Mouse (Mus musculus) midbrain, embryonic 12.5 days (tissue): Measurements from ENCODE around the gene Mxi1. TPM values are rescaled to one million over a fixed set of nuclear protein-coding genes. Genes with fewer than 3 reads are reported as not detected.

Source experiments
- ATAC-seq: fragments of 200-750 bp; cut with Nextera tagmentation; 2 replicates; pipeline ENCODE4 v1.8.0; 2017; ENCODE audit warnings: low read depth, moderate TSS enrichment, moderate library complexity; ENCODE audit not compliant: low FRiP score
- H3K27ac ChIP-seq: fragments of 300-500 bp; sonication (generic); replicated peaks from 2 replicates; pipeline ENCODE4 v1.5.1; 2016; ENCODE audit warnings: mild to moderate bottlenecking
- H3K27me3 ChIP-seq: fragments of 300-500 bp; sonication (generic); 2 replicates; pipeline ENCODE4 v1.6.1; 2016; ENCODE audit warnings: mild to moderate bottlenecking
- H3K36me3 ChIP-seq: fragments of 300-500 bp; sonication (generic); 2 replicates; pipeline ENCODE4 v1.6.1; 2016
- H3K4me1 ChIP-seq: fragments of 300-500 bp; sonication (generic); 2 replicates; pipeline ENCODE4 v1.6.1; 2016
- H3K4me2 ChIP-seq: fragments of 300-500 bp; sonication (generic); replicated peaks from 2 replicates; pipeline ENCODE4 v1.6.1; 2016; ENCODE audit warnings: mild to moderate bottlenecking, moderate library complexity
- H3K4me3 ChIP-seq: fragments of 300-500 bp; sonication (generic); 2 replicates; pipeline ENCODE4 v1.5.1; 2016; ENCODE audit warnings: mild to moderate bottlenecking
- H3K9ac ChIP-seq: fragments of 300-500 bp; sonication (generic); replicated peaks from 2 replicates; pipeline ENCODE4 v1.6.1; 2016; ENCODE audit warnings: mild to moderate bottlenecking, moderate library complexity
- H3K9me3 ChIP-seq: fragments of 300-500 bp; sonication (generic); 2 replicates; pipeline ENCODE4 v1.6.1; 2016; ENCODE audit warnings: mild to moderate bottlenecking
- WGBS: fragments of 180-500 bp; shearing (Covaris S2); methylation state at CpG from one replicate; pipeline ENCODE4 v1.1.7; 2016; 5-methylcytosine and 5-hydroxymethylcytosine counted together
- polyA plus RNA-seq: library from polyadenylated mRNA; unstranded; fragments of >200 nt; fragmentation: Nextera tagmentation; extraction: Ambion mirVana; gene quantifications from 2 replicates; pipeline ENCODE4 v1.2.1, GENCODE M21; 2016

Mxi1 gene
- polyA plus RNA-seq, 1 experiment from 2014 or later: 71.3 TPM

DNA sequence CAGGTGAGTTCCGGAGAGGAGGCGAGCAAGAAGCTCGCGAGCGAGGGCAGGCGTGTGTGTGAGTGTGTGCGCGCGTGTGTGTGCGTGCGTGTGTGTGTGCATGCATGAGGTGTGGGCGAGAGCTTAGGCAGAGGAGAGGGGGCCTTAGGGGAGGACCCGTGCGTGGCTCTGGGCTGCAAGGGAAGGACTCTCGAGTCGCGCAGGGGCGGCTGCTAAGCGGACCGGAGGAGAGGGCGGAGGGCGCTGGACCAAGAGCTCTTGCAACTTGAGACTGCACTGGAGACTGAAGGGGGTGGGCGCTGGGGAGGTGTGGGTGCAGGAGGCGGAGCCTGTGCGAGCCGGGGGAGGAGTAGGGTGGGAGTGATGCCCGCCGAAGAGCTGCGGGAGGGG is 19.7 kb downstream of the Mxi1 start:
- peak overlapping the region; percentile 60; the same call in 1 of the 2 replicates for H3K27ac ChIP-seq
- H3K27me3 ChIP-seq: no peaks in the 10 kb centered on the region
- H3K9ac ChIP-seq: peak overlapping the region; percentile 80
- WGBS: under 1% methylated on average over 27 of the region's 29 CpGs
- ATAC-seq: peak; percentile 57
- H3K4me2 ChIP-seq: peak overlapping the region; percentile 100
- H3K4me3 ChIP-seq: peak overlapping the region; percentile 75
- peaks cover 20% of the 10 kb centered on the region for H3K36me3 ChIP-seq
- H3K4me1 ChIP-seq: peaks cover 27% of the 10 kb centered on the region
- no peaks in the 10 kb centered on the region for H3K9me3 ChIP-seq

DNA sequence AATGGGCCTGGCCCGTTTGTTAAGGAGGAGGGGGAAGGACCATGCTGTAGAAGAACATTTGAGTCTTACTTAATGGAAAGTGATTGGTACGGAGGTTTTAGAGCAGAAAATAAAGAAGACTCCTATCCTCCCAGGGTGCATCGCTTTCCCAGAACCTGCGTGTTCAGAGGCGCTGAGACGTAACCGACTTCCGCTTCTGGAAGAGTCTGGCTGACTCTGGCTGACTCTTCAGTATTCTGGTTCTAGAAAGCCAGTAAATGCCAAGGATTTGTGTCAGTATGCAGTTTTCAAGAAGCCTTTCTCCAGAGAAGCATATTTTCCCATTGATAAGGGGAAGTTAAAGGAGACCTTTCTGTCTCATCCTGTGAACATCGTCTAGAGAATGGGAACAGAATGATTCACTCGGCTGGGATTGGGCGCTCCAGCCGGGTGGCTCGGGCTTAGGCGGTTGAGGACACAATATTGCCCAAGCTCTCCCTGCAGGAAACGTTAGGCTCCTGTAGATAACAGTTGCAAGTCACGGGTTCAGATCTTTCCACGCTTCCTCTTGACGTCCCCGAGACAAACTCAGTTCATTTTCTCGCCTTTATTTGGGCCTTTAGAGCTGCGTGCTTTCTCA is 21.7 kb downstream of the Mxi1 start:
- no peak overlapping the region for H3K27ac ChIP-seq
- peaks cover 29% of the 10 kb centered on the region for H3K36me3 ChIP-seq
- no peaks in the 10 kb centered on the region for H3K27me3 ChIP-seq
- peaks cover 11% of the 10 kb centered on the region for H3K4me1 ChIP-seq
- H3K4me3 ChIP-seq: no peak overlapping the region
- ATAC-seq: no peak
- WGBS: 93% methylated on average over 21 of the region's 21 CpGs
- 0 out of 2 replicates have a peak, but pooled peaks cover under 1% of the 10 kb centered on the region for H3K9me3 ChIP-seq
- H3K9ac ChIP-seq: no peak overlapping the region
- no peak overlapping the region for H3K4me2 ChIP-seq

DNA sequence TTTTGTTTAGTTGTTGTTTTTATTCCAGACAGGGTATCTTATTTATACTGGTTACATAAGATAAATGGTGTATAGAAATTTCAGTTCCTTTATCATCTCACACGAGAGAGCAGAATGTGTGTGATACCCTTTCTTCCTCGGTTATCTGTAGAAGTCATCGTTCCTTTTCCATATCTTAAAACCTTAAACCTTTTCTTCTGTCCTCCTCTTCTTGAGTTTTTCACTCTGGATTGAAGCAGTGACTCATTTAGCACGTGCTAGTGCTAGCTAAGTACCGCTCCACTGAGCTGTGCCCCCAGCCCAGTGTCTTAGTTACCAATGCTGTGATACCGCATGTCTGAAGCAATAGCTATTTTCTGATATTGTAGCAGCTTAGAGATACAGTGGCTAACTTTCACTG is 23.4 kb downstream of the Mxi1 start:
- Histone ChIP-seq H3K27me3 (no peaks in the 10 kb centered on the region), H3K4me1 (peaks cover 11% of the 10 kb centered on the region), H3K9me3 (0 out of 2 replicates have a peak, but pooled peaks cover 6% of the 10 kb centered on the region), H3K4me2 (no peak overlapping the region), H3K4me3 (no peak overlapping the region), H3K36me3 (peaks cover 43% of the 10 kb centered on the region), H3K27ac (no peak overlapping the region), H3K9ac (no peak overlapping the region)
- no peak for ATAC-seq
- WGBS: 95% methylated on average over 6 of the region's 6 CpGs

DNA sequence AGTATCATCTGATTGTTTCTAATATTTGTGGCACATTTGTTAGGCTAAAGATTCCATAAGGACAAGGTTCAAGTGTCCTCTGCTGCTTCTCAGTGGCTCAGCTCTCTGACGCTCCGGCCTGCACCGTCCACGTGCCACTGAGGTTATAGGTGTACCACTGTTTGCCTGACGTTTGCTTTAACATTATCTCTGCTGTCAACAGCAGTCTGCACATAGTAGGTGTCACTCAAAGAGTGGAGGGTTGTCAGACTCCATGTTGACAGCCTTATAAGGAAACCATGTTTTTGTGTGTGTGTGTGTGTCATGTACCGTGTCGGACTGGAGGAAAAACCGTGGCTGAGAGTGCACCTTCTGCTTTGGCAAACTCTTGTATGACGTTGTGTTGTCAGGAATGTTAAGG is 24.9 kb downstream of the Mxi1 start:
- peaks cover 5% of the 10 kb centered on the region for H3K4me1 ChIP-seq
- H3K4me3 ChIP-seq: no peak overlapping the region
- no peak overlapping the region for H3K9ac ChIP-seq
- 93% methylated on average over 9 of the region's 9 CpGs for WGBS
- H3K9me3 ChIP-seq: 0 out of 2 replicates have a peak, but pooled peaks cover 6% of the 10 kb centered on the region
- H3K4me2 ChIP-seq: no peak overlapping the region
- H3K36me3 ChIP-seq: peaks cover 43% of the 10 kb centered on the region
- H3K27ac ChIP-seq: no peak overlapping the region
- no peak for ATAC-seq
- H3K27me3 ChIP-seq: no peaks in the 10 kb centered on the region

DNA sequence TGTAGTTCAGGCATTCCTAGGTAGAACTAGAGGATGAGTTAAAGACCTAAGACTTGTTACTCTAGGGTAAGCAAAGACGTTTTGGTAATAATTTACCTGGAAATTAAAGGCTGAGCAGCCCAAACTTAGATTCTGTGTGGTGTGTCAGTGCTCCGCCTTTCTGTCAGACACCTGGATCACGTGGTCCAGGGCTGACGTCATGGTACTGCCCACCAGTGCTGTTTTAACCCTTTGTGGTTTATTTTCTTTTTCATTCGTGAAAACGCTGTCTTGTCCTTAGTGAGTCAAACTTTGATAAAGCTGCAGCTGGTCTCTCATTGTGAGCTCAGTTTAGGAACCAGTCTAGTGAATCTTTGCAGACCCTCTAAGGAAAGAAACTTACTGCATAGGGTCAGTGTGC is 30.1 kb downstream of the Mxi1 start:
- no peaks in the 10 kb centered on the region for H3K27me3 ChIP-seq
- H3K4me1 ChIP-seq: peaks cover 19% of the 10 kb centered on the region
- H3K36me3 ChIP-seq: peaks cover 18% of the 10 kb centered on the region
- ATAC-seq: no peak
- no peak overlapping the region for H3K4me3 ChIP-seq
- no peak overlapping the region for H3K9ac ChIP-seq
- 0 out of 2 replicates have a peak, but pooled peaks cover 6% of the 10 kb centered on the region for H3K9me3 ChIP-seq
- WGBS: 30% methylated on average over 6 of the region's 6 CpGs
- H3K4me2 ChIP-seq: no peak overlapping the region
- H3K27ac ChIP-seq: no peak overlapping the region

DNA sequence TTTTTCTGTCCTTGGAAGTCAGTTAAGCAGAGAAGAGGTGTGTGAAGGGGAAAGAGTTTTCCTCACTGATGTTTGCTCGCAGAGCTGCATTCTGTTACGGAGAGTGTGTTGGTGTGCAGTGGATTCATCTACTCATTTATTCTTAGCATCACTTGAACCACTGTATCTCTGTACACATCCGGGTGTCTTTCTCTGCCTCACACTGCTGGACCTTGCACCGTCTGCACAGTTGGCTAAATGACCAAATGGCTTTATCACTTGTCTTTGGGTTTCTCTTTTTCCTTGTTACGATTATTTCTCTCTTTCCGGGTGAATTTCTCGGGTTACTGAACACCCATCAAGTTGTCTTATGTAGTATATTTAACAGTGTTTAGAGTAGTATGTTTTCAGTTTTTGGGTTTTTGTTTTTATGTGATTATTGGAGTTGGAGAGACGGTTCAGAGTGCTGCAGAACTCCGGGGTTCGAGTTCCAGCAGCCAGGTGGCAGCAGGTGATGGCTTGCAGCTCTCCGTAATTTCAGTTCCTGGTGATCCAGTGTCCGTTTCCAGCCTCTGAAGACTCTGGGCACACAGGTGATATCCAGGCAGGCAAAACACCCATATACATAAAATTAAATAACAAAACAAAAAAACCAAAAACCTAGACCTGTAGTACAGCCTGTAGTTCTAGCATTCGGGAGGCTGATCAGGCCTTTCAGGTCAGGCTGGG is 33.0 kb downstream of the Mxi1 start:
- Histone ChIP-seq H3K36me3 (peaks cover 5% of the 10 kb centered on the region; the same call in 1 of the 2 replicates), H3K4me1 (peaks cover 21% of the 10 kb centered on the region), H3K27ac (no peak overlapping the region), H3K9ac (no peak overlapping the region), H3K27me3 (no peaks in the 10 kb centered on the region), H3K4me3 (no peak overlapping the region), H3K9me3 (no peaks in the 10 kb centered on the region), H3K4me2 (no peak overlapping the region)
- no peak for ATAC-seq
- WGBS: 92% methylated on average over 13 of the region's 13 CpGs

DNA sequence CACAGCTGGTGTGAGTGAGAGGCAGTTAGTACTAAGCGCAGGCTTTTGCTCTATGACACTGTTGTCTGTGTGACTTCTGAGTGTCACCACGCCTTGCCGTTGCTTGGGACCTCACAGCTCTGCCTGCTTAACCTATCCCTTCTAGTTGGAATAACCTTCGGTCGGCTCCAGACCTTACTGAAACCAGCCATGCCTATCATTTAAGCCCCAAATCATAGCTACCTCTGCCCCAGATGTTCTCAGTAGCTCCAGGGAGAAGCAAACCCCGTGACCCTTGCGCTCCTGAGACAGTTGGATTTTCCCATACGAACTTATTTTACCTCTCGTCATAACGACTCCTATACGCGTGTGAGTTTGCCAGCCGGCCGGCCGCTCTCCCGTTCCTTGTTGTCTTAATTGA is 33.7 kb downstream of the Mxi1 start:
- H3K4me3 ChIP-seq: no peak overlapping the region
- H3K36me3 ChIP-seq: peaks cover 7% of the 10 kb centered on the region; the same call in 1 of the 2 replicates
- peaks cover 21% of the 10 kb centered on the region for H3K4me1 ChIP-seq
- H3K27ac ChIP-seq: no peak overlapping the region
- no peak for ATAC-seq
- H3K9ac ChIP-seq: no peak overlapping the region
- no peaks in the 10 kb centered on the region for H3K9me3 ChIP-seq
- no peaks in the 10 kb centered on the region for H3K27me3 ChIP-seq
- 80% methylated on average over 16 of the region's 16 CpGs for WGBS
- no peak overlapping the region for H3K4me2 ChIP-seq

DNA sequence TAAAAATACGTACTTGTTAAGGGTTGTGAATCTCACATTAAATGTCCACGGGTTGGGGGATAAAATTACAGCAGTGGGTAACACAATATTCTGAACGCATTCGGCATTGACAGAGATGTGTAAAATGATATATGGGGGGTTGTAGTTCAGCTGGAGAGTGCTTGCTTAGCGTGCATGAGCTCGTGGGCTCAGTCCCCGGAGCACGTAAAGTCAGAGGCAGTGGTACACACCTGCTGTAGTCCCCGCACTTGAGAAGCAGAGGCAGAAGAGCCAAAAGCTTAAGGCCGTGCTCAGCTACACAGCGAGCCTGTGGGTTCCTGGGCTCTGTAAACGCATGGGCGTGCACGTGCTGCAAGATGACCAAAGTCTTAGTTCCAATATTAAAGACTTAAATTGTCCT is 35.4 kb downstream of the Mxi1 start:
- no peak overlapping the region for H3K27ac ChIP-seq
- H3K4me1 ChIP-seq: peaks cover 18% of the 10 kb centered on the region
- no peaks in the 10 kb centered on the region for H3K9me3 ChIP-seq
- 85% methylated on average over 14 of the region's 14 CpGs for WGBS
- no peak overlapping the region for H3K4me2 ChIP-seq
- H3K4me3 ChIP-seq: no peak overlapping the region
- no peak for ATAC-seq
- no peak overlapping the region for H3K9ac ChIP-seq
- H3K27me3 ChIP-seq: no peaks in the 10 kb centered on the region
- peaks cover 7% of the 10 kb centered on the region; the same call in 1 of the 2 replicates for H3K36me3 ChIP-seq

DNA sequence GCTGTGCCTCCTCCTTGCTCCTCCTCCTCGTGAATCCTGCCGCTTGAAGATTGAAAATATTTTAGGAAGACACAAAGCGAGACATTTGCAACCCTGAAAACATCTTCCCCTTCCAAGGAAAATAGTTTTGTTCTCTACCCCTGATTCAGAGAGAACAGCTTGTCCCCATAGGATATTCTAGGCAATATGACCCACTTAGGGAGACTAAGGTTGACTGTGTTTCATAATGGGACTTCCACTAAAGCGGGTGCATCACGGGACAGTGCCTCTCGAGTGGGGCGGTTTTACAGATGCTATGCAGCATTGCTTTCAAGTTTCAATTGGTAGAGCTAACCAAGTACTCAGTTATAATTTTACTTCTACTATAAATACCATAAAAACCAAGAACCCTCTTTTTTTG is 43.5 kb downstream of the Mxi1 start:
- Histone ChIP-seq H3K4me2 (no peak overlapping the region), H3K9me3 (no peaks in the 10 kb centered on the region), H3K36me3 (0 out of 2 replicates have a peak, but pooled peaks cover 10% of the 10 kb centered on the region), H3K27me3 (no peaks in the 10 kb centered on the region), H3K9ac (no peak overlapping the region), H3K4me1 (peaks cover 4% of the 10 kb centered on the region; the same call in 1 of the 2 replicates), H3K27ac (no peak overlapping the region), H3K4me3 (no peak overlapping the region)
- 92% methylated on average over 7 of the region's 7 CpGs for WGBS
- ATAC-seq: no peak

DNA sequence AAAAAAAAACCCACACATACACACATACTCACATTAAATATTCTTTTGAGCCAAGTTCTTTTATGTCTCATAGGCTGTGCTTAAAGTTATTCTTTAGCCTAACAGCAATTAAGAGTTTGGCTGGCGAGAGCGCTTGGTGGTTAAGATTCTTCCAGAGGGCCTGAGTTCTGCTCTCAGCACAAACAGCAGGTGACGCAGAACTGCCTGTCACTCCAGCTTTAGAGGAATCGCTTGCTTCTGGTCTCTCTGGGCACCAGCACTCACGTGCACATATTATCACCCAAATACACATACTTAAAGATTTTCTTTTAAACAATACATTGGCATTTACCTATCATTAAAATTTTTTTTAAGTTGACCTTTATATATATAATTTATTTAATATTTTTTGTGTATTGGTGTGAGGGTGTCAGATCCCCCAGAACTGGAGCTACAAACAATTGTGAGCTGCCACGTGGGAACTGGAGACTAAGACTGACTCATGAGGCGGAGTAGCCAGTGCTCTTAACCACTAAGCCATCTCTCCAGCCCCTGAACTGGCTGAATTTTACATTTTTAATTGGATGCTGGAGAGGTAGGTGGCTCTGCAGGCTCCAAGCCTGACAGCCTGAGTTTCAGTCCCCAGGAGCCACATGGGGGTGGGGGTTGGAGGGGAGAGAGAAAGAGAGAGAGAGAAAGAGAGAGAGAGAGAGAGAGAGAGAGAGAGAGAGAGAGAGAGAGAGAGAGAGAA is 44.1 kb downstream of the Mxi1 start:
- H3K4me3 ChIP-seq: no peak overlapping the region
- no peaks in the 10 kb centered on the region for H3K9me3 ChIP-seq
- no peak overlapping the region for H3K4me2 ChIP-seq
- H3K9ac ChIP-seq: no peak overlapping the region
- 78% methylated on average over 7 of the region's 7 CpGs for whole genome bisulfite sequencing
- H3K27me3 ChIP-seq: no peaks in the 10 kb centered on the region
- H3K36me3 ChIP-seq: 0 out of 2 replicates have a peak, but pooled peaks cover 10% of the 10 kb centered on the region
- ATAC-seq: no peak
- peaks cover 8% of the 10 kb centered on the region for H3K4me1 ChIP-seq
- H3K27ac ChIP-seq: no peak overlapping the region

DNA sequence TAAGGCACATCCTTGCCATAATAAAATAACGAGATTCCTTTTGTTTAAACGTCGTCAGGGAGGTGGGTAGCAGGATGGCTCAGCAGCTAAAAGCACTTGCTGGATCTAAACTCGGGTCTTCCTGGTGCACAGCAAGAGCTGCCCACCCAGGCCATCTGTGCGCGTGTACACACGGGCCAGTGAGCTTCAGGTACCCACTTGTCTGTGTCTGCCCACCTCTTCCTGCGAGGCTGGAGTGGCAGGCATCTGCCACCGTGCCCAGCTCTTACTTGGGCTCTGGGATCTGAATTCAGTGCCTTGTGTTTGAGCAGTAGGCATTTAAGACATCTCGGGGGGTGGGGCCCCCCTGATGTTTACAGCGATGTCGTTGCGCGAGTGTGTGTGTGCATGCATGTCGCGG is 44.7 kb downstream of the Mxi1 start:
- no peaks in the 10 kb centered on the region for H3K9me3 ChIP-seq
- H3K27me3 ChIP-seq: no peaks in the 10 kb centered on the region
- WGBS: 91% methylated on average over 16 of the region's 16 CpGs
- no peak overlapping the region for H3K4me2 ChIP-seq
- H3K27ac ChIP-seq: no peak overlapping the region
- peaks cover 15% of the 10 kb centered on the region for H3K4me1 ChIP-seq
- 0 out of 2 replicates have a peak, but pooled peaks cover 10% of the 10 kb centered on the region for H3K36me3 ChIP-seq
- ATAC-seq: no peak
- no peak overlapping the region for H3K9ac ChIP-seq
- H3K4me3 ChIP-seq: no peak overlapping the region
